Mouse (Mus musculus) midbrain, embryonic 15.5 days (tissue): ENCODE measurements around the gene Bace2. TPM values are rescaled to one million over a fixed set of nuclear protein-coding genes. Genes with fewer than 3 reads are reported as not detected.

Experiments
- ATAC-seq: fragments of 200-750 bp; cut with Nextera tagmentation; replicated peaks from 2 replicates; pipeline ENCODE4 v1.8.0; 2017; ENCODE audit warnings: moderate TSS enrichment
- H3K27ac ChIP-seq: fragments of 300-500 bp; sonication (generic); 2 replicates; pipeline ENCODE4 v1.5.1; 2015; ENCODE audit warnings: mild to moderate bottlenecking, inconsistent platforms
- H3K27me3 ChIP-seq: fragments of 300-500 bp; sonication (generic); replicated peaks from 2 replicates; pipeline ENCODE4 v1.6.1; 2015; ENCODE audit warnings: inconsistent platforms
- H3K36me3 ChIP-seq: fragments of 300-500 bp; sonication (generic); replicated peaks from 2 replicates; pipeline ENCODE4 v1.6.1; 2015; ENCODE audit warnings: inconsistent platforms
- H3K4me1 ChIP-seq: fragments of 300-500 bp; sonication (generic); 2 replicates; pipeline ENCODE4 v1.6.1; 2015; ENCODE audit warnings: inconsistent platforms
- H3K4me2 ChIP-seq: fragments of 300-500 bp; sonication (generic); 2 replicates; pipeline ENCODE4 v1.6.1; 2015; ENCODE audit warnings: inconsistent platforms, mild to moderate bottlenecking, moderate library complexity
- H3K4me3 ChIP-seq: fragments of 300-500 bp; sonication (generic); 2 replicates; pipeline ENCODE4 v1.5.1; 2015; ENCODE audit warnings: mild to moderate bottlenecking, inconsistent platforms
- H3K9ac ChIP-seq: fragments of 300-500 bp; sonication (generic); 2 replicates; pipeline ENCODE4 v1.6.1; 2015; ENCODE audit warnings: mild to moderate bottlenecking, inconsistent platforms
- H3K9me3 ChIP-seq: fragments of 300-500 bp; sonication (generic); 2 replicates; pipeline ENCODE4 v1.6.1; 2016; ENCODE audit warnings: inconsistent platforms
- WGBS: fragments of 180-500 bp; shearing (Covaris S2); methylation state at CpG from one replicate; pipeline ENCODE4 v1.1.7; 2015; ENCODE audit warnings: mixed read lengths; 5-methylcytosine and 5-hydroxymethylcytosine counted together
- polyA plus RNA-seq: library from polyadenylated mRNA; unstranded; fragments of >200 nt; fragmentation: Nextera tagmentation; extraction: Ambion mirVana; gene quantifications from 2 replicates; pipeline ENCODE4 v1.2.1, GENCODE M21; 2015

Bace2 gene
- polyA plus RNA-seq, result 4.2 and 5.5 TPM in 2 replicates

DNA sequence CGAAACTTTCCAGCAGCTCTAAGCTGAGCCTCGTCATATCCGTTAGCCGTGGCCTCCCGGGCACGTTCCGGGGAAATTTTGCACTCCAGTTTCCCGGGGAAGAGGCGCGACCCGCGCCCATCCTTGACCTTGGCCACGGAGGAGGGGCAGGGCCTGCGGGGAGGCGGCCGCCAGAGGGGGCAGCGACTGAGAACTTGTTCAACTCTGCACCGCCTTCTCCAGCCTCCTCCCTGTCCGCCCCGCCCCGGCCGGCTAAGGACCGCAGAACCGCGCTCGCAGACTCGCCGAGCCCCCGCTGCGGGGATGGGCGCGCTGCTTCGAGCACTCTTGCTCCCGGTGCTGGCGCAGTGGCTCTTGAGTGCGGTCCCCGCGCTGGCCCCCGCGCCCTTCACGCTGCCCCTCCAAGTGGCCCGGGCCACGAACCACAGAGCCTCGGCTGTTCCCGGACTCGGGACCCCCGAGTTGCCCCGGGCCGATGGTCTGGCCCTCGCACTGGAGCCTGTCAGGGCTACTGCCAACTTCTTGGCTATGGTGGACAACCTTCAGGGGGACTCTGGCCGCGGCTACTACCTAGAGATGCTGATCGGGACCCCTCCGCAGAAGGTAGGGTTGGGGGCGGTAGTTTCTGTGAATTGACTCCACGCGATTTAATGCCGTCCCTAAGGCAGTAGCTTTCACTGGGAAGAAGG, at the start of gene Bace2:
Gene Bace2 (plus strand): TSS at position 244 of the 689 bp plus-strand sequence.
- WGBS, result under 1% methylated on average over 58 of the region's 58 CpGs
- Histone ChIP-seq H3K9ac (peak within 1 kb of the TSS; percentile 45), H3K36me3 (no peaks in the 10 kb centered on the region), H3K9me3 (no peaks in the 10 kb centered on the region), H3K4me1 (peaks cover 23% of the 10 kb centered on the region), H3K27ac (no peak within 1 kb of the TSS), H3K27me3 (peaks cover 27% of the 10 kb centered on the region), H3K4me2 (peak within 1 kb of the TSS; percentile 100), H3K4me3 (peak within 1 kb of the TSS; percentile 58)
- peak; percentile 82 for ATAC-seq

DNA sequence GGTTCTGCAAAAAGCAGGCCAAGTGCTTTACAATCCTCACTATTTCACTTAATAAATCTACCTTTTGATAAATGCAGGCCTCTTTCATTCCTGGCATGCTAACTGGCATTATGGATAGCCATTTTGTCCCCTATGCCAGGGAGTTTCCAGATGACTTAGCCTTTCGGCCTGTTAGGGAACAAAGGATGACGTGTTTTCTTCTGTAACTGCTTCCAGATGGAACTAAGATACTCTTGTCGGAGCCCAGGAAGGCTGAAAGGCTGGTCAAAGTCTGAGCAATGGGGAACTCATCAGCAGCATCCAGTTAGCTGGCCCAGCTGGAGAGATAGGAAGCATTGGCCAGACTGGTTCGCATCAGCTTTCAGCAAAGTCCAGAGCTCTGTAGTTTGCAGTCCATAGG, 48.9 kb upstream of the Bace2 start:
- no peak overlapping the region for H3K9ac ChIP-seq
- no peak overlapping the region for H3K27ac ChIP-seq
- WGBS, result 68% methylated on average over 4 of the region's 4 CpGs
- no peak for ATAC-seq
- no peaks in the 10 kb centered on the region for H3K36me3 ChIP-seq
- H3K4me2 ChIP-seq, result no peak overlapping the region
- no peaks in the 10 kb centered on the region for H3K9me3 ChIP-seq
- no peaks in the 10 kb centered on the region for H3K27me3 ChIP-seq
- no peak overlapping the region for H3K4me3 ChIP-seq
- H3K4me1 ChIP-seq, result no peaks in the 10 kb centered on the region

DNA sequence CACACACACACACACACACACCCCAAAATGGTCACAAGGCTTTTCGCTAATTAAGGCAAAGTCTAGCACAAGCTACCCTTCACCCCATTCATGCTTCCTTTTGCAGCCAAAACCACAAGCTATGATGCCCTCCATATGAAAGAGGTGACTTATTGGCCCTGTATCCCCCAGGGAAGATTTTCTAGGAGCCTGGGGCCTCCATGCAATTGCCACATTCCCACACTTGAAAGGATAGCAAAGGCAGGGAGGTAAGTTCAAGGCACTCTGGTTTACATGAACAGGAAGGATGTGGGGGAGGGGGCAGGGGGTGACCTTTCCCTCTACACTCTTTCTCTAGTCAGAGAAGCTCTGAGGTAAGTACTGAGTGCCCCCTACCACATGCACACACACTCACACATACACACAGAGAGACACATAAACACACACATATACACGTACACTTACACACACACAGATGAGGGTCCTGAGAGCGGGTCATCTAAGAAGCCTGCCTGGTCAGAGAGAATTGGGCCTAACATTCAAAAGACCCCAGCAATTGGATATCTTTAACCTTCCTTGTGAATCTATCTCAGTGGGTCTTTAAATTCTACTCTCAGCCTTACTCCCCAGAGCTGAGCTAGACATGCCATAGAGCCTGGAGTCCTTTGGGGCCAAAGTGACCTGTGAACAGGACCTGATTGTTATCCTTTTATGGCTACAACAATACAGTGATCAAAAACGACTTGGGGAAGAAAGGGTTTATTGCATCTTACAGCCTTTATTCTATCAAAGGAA, 46.6 kb upstream of the Bace2 start:
- Histone ChIP-seq H3K9ac (no peak overlapping the region), H3K4me3 (no peak overlapping the region), H3K27me3 (no peaks in the 10 kb centered on the region), H3K9me3 (no peaks in the 10 kb centered on the region), H3K36me3 (no peaks in the 10 kb centered on the region), H3K4me2 (no peak overlapping the region), H3K4me1 (peaks cover 3% of the 10 kb centered on the region; the same call in 1 of the 2 replicates), H3K27ac (no peak overlapping the region)
- 68% methylated on average over 4 of the region's 4 CpGs for WGBS
- ATAC-seq, result no peak

DNA sequence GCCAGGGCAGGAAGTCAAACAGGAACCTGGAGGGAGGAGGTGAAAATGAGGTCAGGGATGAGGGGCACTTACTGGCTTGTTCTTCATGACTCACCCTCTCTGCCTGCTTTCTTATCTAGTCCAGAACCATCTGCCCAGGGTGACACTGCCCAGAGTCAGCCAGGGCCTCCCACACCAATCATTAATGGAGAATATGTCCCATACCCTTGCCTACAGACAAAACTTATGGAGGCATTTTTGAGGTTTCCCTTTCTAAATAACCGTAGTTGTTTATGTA, 46.0 kb upstream of the Bace2 start:
- no peaks in the 10 kb centered on the region for H3K9me3 ChIP-seq
- no peak overlapping the region for H3K4me2 ChIP-seq
- no peak overlapping the region for H3K9ac ChIP-seq
- H3K36me3 ChIP-seq, result no peaks in the 10 kb centered on the region
- no peaks in the 10 kb centered on the region for H3K27me3 ChIP-seq
- WGBS, result 78% methylated on average over 1 of the region's 1 CpGs
- no peak overlapping the region for H3K4me3 ChIP-seq
- ATAC-seq, result no peak
- no peak overlapping the region for H3K27ac ChIP-seq
- H3K4me1 ChIP-seq, result peaks cover 3% of the 10 kb centered on the region; the same call in 1 of the 2 replicates

DNA sequence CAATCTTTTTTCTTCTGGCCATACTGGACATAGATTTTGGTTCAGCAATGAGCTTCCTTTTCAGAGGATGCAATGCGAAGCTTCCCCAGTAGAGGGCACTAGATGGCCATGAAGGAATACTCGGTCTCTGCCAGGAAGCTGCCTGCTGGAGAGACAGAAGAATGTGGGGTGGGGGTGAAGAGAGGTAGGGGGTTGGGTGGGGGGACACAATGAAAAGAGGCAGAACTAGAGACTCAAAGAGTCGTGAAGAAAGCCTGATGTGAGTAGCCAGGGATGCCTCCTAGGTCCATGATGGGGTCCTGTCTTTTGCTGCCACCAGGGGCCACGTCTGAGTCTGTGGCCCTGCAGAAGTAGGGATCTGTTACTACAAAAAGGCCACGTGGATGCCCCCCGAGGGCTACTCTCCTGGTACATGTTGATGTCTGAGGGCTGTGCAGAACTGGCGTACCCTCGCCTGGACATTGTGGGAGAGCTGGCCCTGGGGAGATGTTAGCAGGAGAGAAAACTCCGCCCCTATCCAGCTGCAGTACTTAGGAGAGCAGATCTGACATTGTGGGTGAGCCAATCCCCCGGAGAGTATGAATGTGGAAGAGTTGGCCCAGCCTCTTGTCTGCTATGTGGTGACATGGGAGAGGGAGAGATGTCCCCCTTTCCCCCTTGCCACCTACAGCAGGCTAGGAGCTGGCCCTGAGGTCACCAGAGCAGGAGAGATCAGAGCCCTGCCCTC, 43.4 kb upstream of the Bace2 start:
- peaks cover 3% of the 10 kb centered on the region; the same call in 1 of the 2 replicates for H3K4me1 ChIP-seq
- no peak overlapping the region for H3K4me2 ChIP-seq
- no peaks in the 10 kb centered on the region for H3K36me3 ChIP-seq
- H3K9me3 ChIP-seq, result no peaks in the 10 kb centered on the region
- no peak overlapping the region for H3K4me3 ChIP-seq
- ATAC-seq, result peak; percentile 82
- H3K27ac ChIP-seq, result no peak overlapping the region
- 27% methylated on average over 10 of the region's 10 CpGs for WGBS
- H3K9ac ChIP-seq, result no peak overlapping the region
- no peaks in the 10 kb centered on the region for H3K27me3 ChIP-seq

DNA sequence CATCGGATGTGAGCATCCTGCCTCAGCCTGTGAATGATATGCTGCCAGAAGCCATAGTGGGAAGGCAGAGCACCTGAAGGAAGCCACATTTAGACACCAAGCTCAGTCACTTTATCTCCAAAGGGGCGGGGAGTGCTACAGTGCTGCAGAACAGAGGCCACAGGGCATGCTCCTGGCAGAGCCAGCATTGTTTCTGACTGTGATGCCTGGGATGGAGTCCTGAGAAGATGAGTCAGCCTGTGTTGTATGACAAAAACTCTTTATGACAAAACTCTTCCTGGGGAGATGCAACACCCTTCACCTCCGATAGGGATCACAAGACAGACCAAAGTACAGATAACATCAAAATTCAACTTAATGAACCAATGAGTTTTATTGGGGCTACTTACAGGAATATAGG, 35.0 kb upstream of the Bace2 start:
- Histone ChIP-seq H3K4me2 (no peak overlapping the region), H3K4me3 (no peak overlapping the region), H3K9me3 (no peaks in the 10 kb centered on the region), H3K9ac (no peak overlapping the region), H3K27ac (no peak overlapping the region), H3K27me3 (no peaks in the 10 kb centered on the region), H3K36me3 (no peaks in the 10 kb centered on the region), H3K4me1 (no peaks in the 10 kb centered on the region)
- WGBS, result 86% methylated on average over 3 of the region's 3 CpGs
- ATAC-seq, result no peak

DNA sequence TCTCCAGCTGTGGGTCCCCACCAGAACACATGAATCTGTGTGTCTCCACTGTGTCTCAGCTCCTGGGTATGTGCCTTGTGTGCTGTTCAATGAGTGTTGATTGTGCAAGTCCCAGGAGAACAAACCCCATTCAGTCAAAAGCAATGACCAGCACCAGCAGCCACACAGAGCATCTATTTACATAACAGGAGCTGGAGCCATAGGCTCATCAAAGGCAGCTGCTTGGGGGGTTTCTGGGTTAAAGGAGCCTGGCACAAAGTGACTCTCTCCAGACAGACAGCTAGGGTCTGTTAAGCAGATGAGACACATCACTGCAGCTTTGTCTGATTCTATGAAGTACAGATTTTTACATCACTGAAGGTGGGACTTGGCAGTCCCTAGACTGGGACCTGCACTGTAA, 33.9 kb upstream of the Bace2 start:
- H3K9me3 ChIP-seq, result no peaks in the 10 kb centered on the region
- H3K4me2 ChIP-seq, result no peak overlapping the region
- no peak overlapping the region for H3K4me3 ChIP-seq
- H3K36me3 ChIP-seq, result no peaks in the 10 kb centered on the region
- no peak overlapping the region for H3K9ac ChIP-seq
- no peak; the same call in 1 of the 2 replicates for ATAC-seq
- no peaks in the 10 kb centered on the region for H3K4me1 ChIP-seq
- H3K27ac ChIP-seq, result no peak overlapping the region
- H3K27me3 ChIP-seq, result no peaks in the 10 kb centered on the region

DNA sequence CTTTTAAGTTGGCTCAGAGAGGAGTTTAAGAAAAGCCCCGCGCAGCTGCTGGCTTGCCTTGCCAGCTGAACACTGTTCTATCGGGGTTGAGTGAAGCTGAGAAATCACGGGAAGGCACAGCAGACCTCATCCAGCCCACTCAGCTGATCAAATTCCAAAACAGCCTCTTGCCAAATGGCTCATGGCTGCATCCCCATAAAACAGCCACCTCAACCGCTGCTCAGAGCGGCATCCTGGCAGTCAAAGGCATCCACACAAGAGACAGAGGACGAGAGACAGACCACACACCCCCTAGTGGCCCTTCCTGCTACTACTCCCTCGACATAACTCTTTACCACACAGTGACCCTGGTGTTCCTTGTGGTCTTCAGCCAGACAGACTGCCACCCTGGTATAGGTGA, 30.6 kb upstream of the Bace2 start:
- WGBS, result 34% methylated on average over 8 of the region's 8 CpGs
- Histone ChIP-seq H3K4me3 (no peak overlapping the region), H3K36me3 (no peaks in the 10 kb centered on the region), H3K4me2 (no peak overlapping the region), H3K27ac (no peak overlapping the region), H3K4me1 (no peaks in the 10 kb centered on the region), H3K27me3 (no peaks in the 10 kb centered on the region), H3K9me3 (no peaks in the 10 kb centered on the region), H3K9ac (no peak overlapping the region)
- no peak for ATAC-seq

DNA sequence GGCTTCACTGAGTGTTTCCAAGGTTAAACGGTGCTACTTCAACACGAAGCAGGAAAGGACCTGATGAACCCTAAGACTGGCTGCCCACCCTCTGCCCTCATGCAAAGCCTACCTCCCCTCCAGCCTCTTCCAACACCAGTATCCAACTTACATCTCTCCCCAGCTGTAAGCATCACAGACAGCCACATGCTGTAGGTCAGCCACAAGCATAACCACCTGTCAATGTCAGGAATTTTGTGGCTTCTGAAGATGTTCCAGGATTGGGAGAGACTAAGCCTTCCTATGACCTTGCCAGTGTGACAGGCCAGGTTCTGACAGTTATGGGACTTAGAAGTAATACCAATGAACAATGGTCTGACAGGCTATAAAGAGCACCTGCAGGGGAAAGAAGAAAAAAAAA, 27.9 kb upstream of the Bace2 start:
- no peak overlapping the region for H3K4me3 ChIP-seq
- no peak for ATAC-seq
- H3K4me2 ChIP-seq, result no peak overlapping the region
- no peak overlapping the region for H3K27ac ChIP-seq
- no peaks in the 10 kb centered on the region for H3K9me3 ChIP-seq
- no peaks in the 10 kb centered on the region for H3K27me3 ChIP-seq
- WGBS, result 90% methylated on average over 2 of the region's 2 CpGs
- no peaks in the 10 kb centered on the region for H3K36me3 ChIP-seq
- no peak overlapping the region for H3K9ac ChIP-seq
- H3K4me1 ChIP-seq, result no peaks in the 10 kb centered on the region

DNA sequence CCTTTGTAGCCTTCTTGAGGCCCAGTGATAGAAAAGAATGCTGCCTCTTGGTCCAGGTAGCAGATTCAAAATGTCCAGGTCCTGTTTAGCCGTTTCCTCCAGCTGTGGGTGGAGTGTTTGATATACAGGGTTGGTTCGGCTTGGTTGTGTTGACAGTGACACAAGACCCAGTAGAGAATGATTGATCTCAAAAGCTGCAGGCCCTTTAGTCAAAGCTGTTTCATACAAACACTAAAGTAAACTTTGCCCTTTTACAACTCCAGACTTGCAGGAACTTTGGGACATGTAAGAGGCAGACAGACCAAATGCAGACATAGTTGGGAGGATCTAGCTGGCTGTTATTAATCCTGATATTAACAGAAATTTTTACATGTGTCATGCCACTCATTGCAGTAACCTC, 3.5 kb upstream of the Bace2 start:
- Histone ChIP-seq H3K4me3 (no peak overlapping the region), H3K4me1 (peaks cover 20% of the 10 kb centered on the region), H3K9ac (no peak overlapping the region), H3K27me3 (peaks cover 19% of the 10 kb centered on the region), H3K4me2 (no peak overlapping the region), H3K36me3 (no peaks in the 10 kb centered on the region), H3K9me3 (no peaks in the 10 kb centered on the region), H3K27ac (no peak overlapping the region)
- 89% methylated on average over 2 of the region's 2 CpGs for WGBS
- ATAC-seq, result no peak

DNA sequence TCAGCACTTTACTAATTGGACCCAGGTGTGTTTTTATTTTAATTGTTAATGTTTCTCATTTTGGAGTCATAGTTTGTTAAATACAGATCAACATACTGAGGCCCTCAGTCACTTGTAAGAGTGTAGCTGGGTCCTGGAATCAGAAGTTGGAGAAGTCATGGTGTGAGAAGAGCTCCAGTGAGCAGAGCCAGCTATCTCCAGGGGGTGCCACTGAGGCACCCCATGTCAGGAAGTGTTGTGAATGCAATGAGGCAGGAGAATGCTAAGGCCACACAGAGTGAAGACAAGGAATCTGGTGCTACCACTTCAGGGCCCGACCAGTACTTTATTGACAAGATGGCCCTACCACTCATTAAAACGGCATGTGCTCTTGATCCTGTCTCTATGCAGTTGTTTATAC, 1.9 kb upstream of the Bace2 start:
- Histone ChIP-seq H3K4me3 (no peak overlapping the region), H3K9ac (no peak overlapping the region), H3K36me3 (no peaks in the 10 kb centered on the region), H3K9me3 (no peaks in the 10 kb centered on the region), H3K4me1 (peaks cover 23% of the 10 kb centered on the region), H3K4me2 (no peak overlapping the region), H3K27me3 (peaks cover 27% of the 10 kb centered on the region), H3K27ac (no peak overlapping the region)
- ATAC-seq, result no peak
- 86% methylated on average over 2 of the region's 2 CpGs for WGBS

DNA sequence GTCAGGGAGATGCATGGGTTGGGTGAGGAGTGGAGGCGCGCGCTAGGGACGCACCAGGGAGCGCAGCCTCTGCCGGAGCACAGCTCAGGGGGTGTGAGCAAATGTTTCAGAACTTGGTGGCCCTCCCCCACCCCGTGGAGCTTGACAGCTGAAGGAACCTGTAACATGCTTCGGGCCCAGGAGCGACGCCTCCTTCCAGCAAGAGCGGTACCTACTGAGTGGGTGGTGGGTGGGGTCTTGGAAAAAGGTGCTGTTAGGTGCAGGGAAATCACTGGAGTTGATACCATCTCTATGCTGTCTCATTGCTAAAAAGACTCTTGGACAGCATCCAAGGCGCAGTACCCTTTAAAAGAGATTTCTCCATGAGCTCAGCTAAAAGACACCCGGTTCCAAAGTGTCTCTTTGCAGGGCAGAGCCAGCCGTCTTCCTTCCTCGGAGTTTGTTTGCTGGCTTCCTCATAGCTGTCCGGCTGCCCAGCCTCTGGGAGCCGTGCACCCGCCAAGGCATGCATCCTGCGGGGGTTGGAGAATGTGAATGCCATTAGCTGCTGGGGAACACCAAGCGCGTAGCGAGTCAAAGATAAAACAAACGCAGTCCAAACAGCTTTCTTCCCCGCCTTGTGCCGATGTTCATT, 763 bp downstream of the Bace2 start:
- peaks cover 27% of the 10 kb centered on the region for H3K27me3 ChIP-seq
- no peak overlapping the region for H3K27ac ChIP-seq
- H3K36me3 ChIP-seq, result no peaks in the 10 kb centered on the region
- H3K4me3 ChIP-seq, result peak overlapping the region; percentile 58
- WGBS, result under 1% methylated on average over 25 of the region's 25 CpGs
- H3K9me3 ChIP-seq, result no peaks in the 10 kb centered on the region
- H3K4me2 ChIP-seq, result peak overlapping the region; percentile 100
- peaks cover 23% of the 10 kb centered on the region for H3K4me1 ChIP-seq
- no peak overlapping the region; the same call in 1 of the 2 replicates for H3K9ac ChIP-seq
- ATAC-seq, result peak; percentile 77; the same call in 1 of the 2 replicates
